Mouse (Mus musculus): ENCODE data around the gene Jkamp.

Jkamp gene

DNA sequence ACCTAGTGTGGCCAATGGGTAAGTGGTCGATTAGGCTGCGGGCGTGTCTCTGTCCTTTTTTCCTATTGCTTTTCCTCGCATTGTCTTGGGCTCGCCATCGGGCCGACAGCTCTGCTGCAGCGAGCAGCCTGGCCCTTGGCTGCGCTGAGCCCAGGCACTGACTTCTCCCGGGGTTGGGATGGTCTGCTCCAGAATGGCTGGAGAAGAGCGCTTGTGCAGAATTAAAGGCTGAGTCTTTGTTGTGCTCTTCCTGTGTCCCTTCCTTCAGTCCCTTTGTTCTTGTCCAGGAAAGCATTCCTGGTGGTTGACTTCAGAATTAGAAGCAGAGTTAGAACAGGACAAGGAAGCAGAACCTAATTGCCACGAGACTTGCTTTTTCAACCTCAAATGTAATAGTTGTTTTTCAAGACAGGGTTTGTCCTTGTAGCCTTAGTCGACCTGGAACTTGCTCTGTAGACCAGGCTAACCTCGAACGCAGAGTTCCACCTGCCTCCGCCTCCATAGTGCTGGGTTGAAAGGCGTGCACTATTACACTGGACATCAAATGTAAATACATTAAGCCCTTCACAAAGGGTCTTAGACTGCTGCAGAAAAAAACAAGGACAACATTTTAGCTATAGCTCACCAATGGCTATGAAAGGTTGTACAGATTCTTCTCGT lies 907 bp downstream of the Jkamp start:
- DNase-seq (ENCODE audit: low spot score in 2 of 2): no peak

DNA sequence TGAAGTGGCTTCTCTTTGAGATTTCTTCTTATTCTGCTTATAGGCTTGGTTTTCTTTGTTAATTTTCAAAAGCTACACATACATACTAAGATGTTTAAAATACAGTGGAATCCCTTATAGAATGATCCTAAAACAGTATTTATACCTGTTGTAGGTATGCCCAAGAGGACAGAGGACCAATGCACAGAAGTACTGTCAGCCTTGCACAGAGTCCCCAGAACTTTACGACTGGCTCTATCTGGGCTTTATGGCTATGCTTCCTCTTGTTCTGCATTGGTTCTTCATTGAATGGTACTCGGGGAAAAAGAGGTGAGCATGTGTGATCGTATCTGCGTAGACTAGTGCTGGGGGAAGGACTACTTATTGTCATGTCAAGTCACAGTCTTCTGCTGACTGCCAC lies 4.4 kb downstream of the Jkamp start:
- DNase-seq (ENCODE audit: low spot score in 2 of 2): no peak

DNA sequence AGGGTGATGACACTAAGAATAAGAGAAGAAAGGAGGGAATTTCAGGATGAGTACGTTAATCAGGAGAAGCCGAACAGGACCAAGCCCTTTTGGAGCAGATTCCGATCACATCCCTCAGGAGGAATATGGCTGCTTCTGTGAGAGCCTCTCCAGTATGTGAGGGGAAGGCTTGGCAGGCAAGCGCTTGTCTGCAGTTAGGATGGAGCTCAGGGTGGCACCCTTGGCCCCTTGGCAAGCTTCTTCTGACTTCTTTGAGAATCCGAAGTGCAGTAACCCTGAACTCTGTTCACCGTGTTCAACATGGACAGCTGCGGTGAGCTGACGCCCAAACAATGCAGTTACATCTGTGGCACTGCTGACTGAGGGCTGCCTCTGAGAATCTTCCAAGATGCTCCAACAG lies 11.6 kb downstream of the Jkamp start:
- DNase-seq (ENCODE audit: low spot score in 2 of 2): no peak

DNA sequence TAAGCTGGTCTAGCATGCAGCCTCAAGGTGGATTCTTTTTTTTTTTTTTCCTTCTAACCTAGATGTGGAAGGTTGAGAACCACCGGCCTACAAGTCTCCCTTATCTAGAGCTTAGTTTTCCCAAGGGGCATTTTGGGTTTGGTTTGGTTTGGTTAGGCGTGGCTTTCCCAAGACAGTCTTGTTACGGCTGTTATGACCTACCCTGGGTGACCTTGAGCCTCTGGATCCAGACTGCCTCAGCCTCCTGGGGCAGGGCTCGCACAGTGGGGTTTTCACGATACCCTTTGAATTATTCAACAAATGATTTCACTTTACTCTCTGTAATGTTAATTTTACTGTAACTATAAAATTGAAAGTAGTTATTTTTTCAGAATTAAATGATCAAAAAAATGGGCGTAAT lies 17.4 kb downstream of the Jkamp start:
- DNase-seq (ENCODE audit: low spot score in 2 of 2): no peak

- no peak for DNase-seq (ENCODE audit: low spot score in 2 of 2)
These were observed 18.6 kb downstream of the Jkamp start for GRCm38 (mm10) chr12:72104027-72104426.

GRCm38 (mm10) chr12:72104525-72105281 lies 19.3 kb downstream of the Jkamp start:
- DNase-seq (ENCODE audit: low spot score in 2 of 2): no peak

GRCm38 (mm10) chr12:72115126-72115525 lies 29.7 kb downstream of the Jkamp start:
- DNase-seq (ENCODE audit: low spot score in 2 of 2): no peak

DNA sequence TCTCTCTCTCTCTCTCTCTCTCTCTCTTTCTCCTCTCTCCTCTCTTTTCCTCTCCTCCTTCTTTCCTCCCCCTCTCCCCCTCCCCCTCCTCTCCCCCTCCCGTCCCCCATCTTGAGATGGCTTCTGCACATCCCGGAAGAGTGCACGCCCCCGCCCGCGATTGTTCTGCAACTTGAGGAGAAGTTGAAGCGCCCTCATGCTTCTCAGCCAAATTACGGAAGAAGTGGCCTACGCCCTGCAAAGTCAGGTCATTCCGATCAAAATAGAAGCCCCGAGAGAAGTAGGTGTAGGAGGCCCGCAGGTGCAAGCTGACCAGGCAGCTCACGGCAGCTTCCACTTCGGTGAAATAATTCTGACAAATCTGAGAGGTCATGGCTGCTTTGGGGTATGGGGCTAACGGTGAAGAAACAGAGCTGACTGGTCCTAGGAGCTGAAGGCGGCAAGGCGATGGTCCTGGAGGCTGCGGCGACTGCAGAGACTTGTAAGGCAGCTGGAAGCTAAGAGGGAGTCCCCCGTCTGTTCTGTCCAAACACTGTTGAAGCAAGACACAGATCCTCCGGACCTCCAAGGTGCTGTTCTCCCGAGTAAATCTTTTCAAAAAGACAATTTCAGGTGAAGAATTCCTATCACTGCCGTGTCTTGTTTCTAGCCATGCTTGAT lies 30.4 kb downstream of the Jkamp start:
- DNase-seq (ENCODE audit: low spot score in 2 of 2): no peak

DNA sequence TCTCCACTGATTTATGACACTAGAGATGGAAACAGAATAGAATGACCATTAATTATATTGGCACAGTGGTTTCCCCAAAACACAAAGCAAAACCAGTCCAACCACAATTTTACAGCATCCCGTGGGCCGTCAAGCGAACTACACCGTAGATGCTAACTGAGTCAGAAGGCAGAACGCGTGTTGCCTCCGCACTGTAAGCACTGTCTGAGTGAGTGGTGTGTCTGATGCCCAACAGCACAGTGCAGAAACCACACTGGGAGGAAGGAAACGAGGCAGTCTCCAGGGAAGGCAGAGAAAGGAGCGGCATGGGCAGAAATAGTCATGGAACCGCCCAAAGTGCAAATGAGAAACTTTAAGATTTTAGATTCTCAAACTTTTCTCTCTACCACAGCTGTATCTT lies 43.8 kb downstream of the Jkamp start:
- DNase-seq (ENCODE audit: low spot score in 2 of 2): no peak

GRCm38 (mm10) chr12:72150786-72151185 lies 65.4 kb downstream of the Jkamp start:
- no peak for DNase-seq (ENCODE audit: low spot score in 2 of 2)

Data from spleen, postnatal 4 days (tissue).